Mouse (Mus musculus): ENCODE data around the gene Bmp4. TPM values are rescaled to one million over a fixed set of nuclear protein-coding genes. Genes with fewer than 3 reads are reported as not detected.

The Bmp4 gene
- polyA plus RNA-seq, 1 experiment from 2014 or later = 1.7 TPM

DNA sequence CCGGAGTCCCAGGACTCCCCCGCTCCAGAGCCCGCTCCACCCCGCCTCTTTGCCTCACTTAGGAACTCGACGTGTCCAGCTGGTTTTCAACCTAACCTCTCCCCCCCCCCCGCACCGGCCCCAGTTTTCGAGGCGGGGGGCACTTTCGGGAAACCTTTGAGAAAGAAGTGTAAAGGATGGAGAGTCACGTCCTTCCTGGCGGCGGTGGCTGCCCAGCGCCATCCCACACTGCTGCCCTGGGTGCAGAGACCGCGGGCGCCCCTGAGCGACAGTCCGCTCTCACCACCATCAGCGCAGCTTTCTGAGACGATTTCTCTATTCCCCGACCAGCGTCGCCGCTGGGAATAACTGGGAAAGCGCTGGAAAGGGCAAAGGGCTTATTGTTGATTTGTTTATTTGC, 1.8 kb downstream of the Bmp4 start:
- Histone ChIP-seq H3K4me2 (ENCODE audit: low read length) (peak overlapping the region; percentile 89), H3K9me3 (ENCODE audit: control insufficient read depth, low read length) (no peaks in the 10 kb centered on the region), H3K4me3 (replicated peaks; ENCODE audit: low read depth, low read length) (peak overlapping the region; percentile 47), H3K27me3 (ENCODE audit: control insufficient read depth, insufficient read depth, low read length) (peaks cover 78% of the 10 kb centered on the region), H3K9ac (replicated peaks; ENCODE audit: low read length) (no peak overlapping the region), H3K36me3 (ENCODE audit: control insufficient read depth, insufficient read depth, low read length) (no peaks in the 10 kb centered on the region), H3K4me1 (ENCODE audit: control insufficient read depth, insufficient read depth, low read length) (peaks cover 29% of the 10 kb centered on the region), H3K27ac (replicated peaks; ENCODE audit: low read depth, low read length) (no peak overlapping the region)
- ATAC-seq (ENCODE audit: low FRiP score, low TSS enrichment) (no peak), DNase-seq (peak; percentile 55)
- WGBS = under 1% methylated on average over 27 of the region's 27 CpGs

DNA sequence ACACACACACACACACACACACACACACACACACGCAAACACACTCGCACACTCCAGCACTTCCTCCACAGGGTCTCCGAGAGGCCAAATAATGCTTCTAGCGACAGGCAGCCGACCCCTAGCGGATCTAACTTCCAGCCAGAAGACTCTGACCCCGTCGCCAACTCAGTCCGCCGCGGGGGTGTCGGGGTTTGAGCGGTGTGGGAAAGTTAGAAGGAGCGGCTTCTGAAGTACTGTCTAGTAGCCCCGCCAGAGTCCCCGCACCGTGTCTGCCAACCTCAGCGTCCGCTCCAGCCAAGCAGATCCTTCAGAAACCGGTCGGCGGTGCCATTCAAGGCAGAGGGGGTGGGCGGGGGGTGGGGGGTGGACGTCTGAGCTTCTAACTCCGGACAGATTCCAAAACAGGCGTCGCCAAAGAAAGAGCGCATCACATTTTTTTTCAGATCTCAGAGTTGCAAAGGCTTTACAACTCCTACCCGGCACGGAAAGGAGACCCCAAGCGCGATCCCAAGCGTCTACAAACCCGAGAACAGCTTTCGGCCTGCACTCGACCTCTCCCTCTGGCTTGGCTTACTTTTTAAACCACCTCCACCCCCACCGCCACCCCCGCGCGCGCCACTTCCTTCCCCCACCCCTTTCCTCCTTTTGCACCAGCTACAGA, 2.5 kb downstream of the Bmp4 start:
- Histone ChIP-seq H3K36me3 (ENCODE audit: control insufficient read depth, insufficient read depth, low read length) (no peaks in the 10 kb centered on the region), H3K27me3 (ENCODE audit: control insufficient read depth, insufficient read depth, low read length) (peaks cover 81% of the 10 kb centered on the region), H3K4me3 (replicated peaks; ENCODE audit: low read depth, low read length) (peak overlapping the region; percentile 47), H3K9me3 (ENCODE audit: control insufficient read depth, low read length) (no peaks in the 10 kb centered on the region), H3K4me1 (ENCODE audit: control insufficient read depth, insufficient read depth, low read length) (peaks cover 29% of the 10 kb centered on the region), H3K27ac (replicated peaks; ENCODE audit: low read depth, low read length) (no peak overlapping the region), H3K4me2 (ENCODE audit: low read length) (peak overlapping the region; percentile 89), H3K9ac (replicated peaks; ENCODE audit: low read length) (0 out of 2 replicates have a peak overlapping the region, but pooled peaks have one; percentile 48)
- WGBS = under 1% methylated on average over 41 of the region's 41 CpGs
- 0 out of 2 replicates have a peak, but pooled peaks have one; percentile 7 for ATAC-seq (ENCODE audit: low FRiP score, low TSS enrichment)
- DNase-seq = no peak

DNA sequence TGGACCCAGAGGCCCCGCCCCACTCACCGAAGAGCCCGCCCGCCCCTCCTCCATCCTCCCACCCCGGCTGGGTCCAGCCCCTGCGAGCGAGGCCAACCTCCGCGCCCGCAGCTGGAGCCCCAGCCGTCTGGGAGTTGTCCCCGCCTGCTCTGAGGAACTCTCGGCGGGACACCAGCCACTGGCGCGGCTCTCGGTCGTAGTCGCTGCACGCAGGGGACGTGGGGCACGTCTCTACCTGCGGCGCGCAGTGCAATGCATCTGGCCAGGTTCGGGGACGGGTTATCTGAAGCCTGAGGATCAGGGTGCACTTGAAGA, 3.2 kb downstream of the Bmp4 start:
- Histone ChIP-seq H3K4me1 (ENCODE audit: control insufficient read depth, insufficient read depth, low read length) (peaks cover 29% of the 10 kb centered on the region), H3K27me3 (ENCODE audit: control insufficient read depth, insufficient read depth, low read length) (peaks cover 87% of the 10 kb centered on the region), H3K36me3 (ENCODE audit: control insufficient read depth, insufficient read depth, low read length) (no peaks in the 10 kb centered on the region), H3K4me3 (replicated peaks; ENCODE audit: low read depth, low read length) (peak overlapping the region; percentile 47), H3K4me2 (ENCODE audit: low read length) (peak overlapping the region; percentile 89), H3K9ac (replicated peaks; ENCODE audit: low read length) (peak overlapping the region; percentile 48; the same call in 1 of the 2 replicates), H3K27ac (replicated peaks; ENCODE audit: low read depth, low read length) (no peak overlapping the region), H3K9me3 (ENCODE audit: control insufficient read depth, low read length) (no peaks in the 10 kb centered on the region)
- DNase-seq = peak; percentile 85
- under 1% methylated on average over 27 of the region's 27 CpGs for WGBS
- ATAC-seq (ENCODE audit: low FRiP score, low TSS enrichment) = peak; percentile 81

DNA sequence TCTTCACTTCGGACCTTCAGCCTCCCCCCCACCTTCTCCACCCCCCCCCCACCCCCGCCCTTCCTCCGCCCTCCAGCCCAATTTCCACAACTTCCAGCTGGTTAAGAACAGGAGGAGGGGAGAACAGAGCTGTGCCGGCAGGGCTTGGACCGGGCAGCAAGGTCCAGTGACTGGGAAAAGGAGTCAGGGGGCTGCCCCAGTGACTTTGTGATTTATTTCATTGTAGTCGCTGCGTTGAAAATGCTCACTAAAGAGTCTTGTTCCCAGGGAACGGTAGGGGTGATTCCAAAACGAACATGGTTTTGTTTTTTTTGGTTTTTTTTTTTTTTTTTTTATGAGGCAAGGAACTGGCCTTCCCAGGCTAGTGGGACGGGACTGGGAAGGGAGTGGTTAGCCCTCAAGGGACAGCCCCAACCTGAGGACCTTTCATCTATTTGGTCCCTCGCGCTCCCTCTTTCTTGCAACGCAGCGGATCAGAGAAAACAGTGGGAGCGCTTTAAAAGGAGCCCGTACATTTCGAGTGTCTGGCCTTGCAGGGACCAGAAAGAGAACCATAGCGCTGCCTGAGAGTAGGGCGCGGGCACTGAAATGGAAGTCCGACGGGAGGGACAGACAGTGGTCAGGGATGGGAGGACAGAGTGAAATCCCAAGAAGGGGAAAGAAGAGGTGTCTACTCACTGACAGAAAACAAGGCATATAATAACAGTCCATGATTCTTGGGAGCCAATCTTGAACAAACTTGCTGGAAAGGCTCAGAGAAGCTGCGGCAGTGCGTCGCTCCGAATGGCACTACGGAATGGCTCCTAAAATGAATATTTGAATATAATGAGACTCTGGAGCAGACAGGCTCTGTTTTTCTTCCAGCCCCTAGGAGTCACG, 3.8 kb downstream of the Bmp4 start:
- Histone ChIP-seq H3K4me1 (ENCODE audit: control insufficient read depth, insufficient read depth, low read length) (peaks cover 29% of the 10 kb centered on the region), H3K36me3 (ENCODE audit: control insufficient read depth, insufficient read depth, low read length) (no peaks in the 10 kb centered on the region), H3K27ac (replicated peaks; ENCODE audit: low read depth, low read length) (no peak overlapping the region), H3K4me3 (replicated peaks; ENCODE audit: low read depth, low read length) (peak overlapping the region; percentile 47), H3K9ac (replicated peaks; ENCODE audit: low read length) (peak overlapping the region; percentile 48; the same call in 1 of the 2 replicates), H3K4me2 (ENCODE audit: low read length) (peak overlapping the region; percentile 89), H3K27me3 (ENCODE audit: control insufficient read depth, insufficient read depth, low read length) (peaks cover 89% of the 10 kb centered on the region), H3K9me3 (ENCODE audit: control insufficient read depth, low read length) (no peaks in the 10 kb centered on the region)
- ATAC-seq (ENCODE audit: low FRiP score, low TSS enrichment) (peak; percentile 22; the same call in 1 of the 2 replicates), DNase-seq (peak; percentile 51)
- under 1% methylated on average over 28 of the region's 28 CpGs for WGBS

DNA sequence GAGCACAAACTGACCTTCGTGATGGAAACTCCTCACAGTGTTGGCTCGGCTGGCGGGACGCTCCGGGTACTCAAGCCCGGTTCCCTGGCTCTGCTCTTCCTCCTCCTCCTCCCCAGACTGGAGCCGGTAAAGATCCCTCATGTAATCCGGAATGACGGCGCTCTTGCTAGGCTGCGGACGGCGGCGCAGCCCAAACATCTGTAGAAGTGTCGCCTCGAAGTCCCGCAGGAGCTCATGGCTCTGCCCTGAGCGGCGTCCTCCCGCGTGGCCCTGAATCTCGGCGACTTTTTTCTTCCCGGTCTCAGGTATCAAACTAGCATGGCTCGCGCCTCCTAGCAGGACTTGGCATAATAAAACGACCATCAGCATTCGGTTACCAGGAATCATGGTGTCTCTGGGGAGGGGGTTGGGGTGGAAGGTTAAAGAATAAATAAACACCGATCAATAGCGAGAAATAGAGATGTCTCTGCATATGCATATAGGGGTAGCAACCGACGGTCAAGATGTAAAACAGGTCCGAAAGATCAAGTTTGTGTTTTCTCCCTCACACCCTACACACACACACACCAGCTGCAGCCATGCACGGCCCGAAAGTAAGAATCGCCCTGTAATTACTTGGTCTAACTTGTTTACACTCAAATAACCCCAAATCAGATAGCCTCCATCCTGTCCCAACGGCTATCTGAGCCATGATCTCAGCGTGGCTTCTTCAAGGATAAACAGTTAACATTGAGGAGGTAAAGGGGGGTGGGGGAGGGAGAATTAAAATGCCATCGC, 4.6 kb downstream of the Bmp4 start:
- no peaks in the 10 kb centered on the region for H3K36me3 ChIP-seq (ENCODE audit: control insufficient read depth, insufficient read depth, low read length)
- H3K4me3 ChIP-seq (replicated peaks; ENCODE audit: low read depth, low read length) = peak overlapping the region; percentile 32
- peaks cover 88% of the 10 kb centered on the region for H3K27me3 ChIP-seq (ENCODE audit: control insufficient read depth, insufficient read depth, low read length)
- H3K27ac ChIP-seq (replicated peaks; ENCODE audit: low read depth, low read length) = no peak overlapping the region
- ATAC-seq (ENCODE audit: low FRiP score, low TSS enrichment) (no peak), DNase-seq (peak; percentile 56)
- under 1% methylated on average over 39 of the region's 39 CpGs for WGBS
- H3K9ac ChIP-seq (replicated peaks; ENCODE audit: low read length) = 0 out of 2 replicates have a peak overlapping the region, but pooled peaks have one; percentile 12
- H3K4me1 ChIP-seq (ENCODE audit: control insufficient read depth, insufficient read depth, low read length) = peaks cover 29% of the 10 kb centered on the region
- peak overlapping the region; percentile 89 for H3K4me2 ChIP-seq (ENCODE audit: low read length)
- no peaks in the 10 kb centered on the region for H3K9me3 ChIP-seq (ENCODE audit: control insufficient read depth, low read length)

DNA sequence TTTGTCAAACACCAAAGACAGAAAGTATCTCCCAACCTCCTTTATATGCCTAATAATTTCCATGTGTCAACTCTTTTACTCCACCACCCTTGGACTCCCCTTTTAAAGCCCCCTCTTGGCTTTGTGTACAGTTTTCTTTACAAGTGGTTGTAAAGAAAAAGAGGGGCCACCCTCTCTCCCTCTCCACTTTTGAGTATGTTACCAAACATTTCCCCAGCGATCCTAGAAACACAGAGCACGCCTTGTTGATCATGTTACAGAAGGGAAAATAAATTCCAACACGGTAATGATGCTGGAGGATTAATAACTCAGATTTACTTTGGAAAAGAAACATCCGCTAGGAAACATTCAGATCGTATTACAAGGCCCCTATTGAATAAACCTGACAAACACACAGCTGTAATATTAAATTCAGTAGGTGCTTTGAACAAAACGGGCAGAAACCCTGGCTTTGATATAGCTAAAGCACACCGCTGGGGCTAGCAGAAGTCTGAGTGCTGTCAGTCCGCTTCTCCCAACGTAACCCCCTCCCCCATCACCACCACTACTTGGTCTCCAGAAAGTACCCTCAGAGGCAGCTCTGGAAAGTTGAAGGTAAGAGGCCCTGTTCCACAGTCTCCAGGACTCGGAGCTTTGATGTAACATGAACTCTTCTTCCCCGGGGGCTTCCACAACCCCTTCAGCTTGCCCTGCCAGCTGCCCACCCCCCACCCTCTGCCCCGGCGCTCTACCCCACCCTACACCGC, 5.3 kb downstream of the Bmp4 start:
- H3K4me1 ChIP-seq (ENCODE audit: control insufficient read depth, insufficient read depth, low read length) = peaks cover 30% of the 10 kb centered on the region
- peak overlapping the region; percentile 89 for H3K4me2 ChIP-seq (ENCODE audit: low read length)
- H3K9ac ChIP-seq (replicated peaks; ENCODE audit: low read length) = no peak overlapping the region
- WGBS = 13% methylated on average over 14 of the region's 14 CpGs
- H3K27ac ChIP-seq (replicated peaks; ENCODE audit: low read depth, low read length) = no peak overlapping the region
- DNase-seq (peak; percentile 41), ATAC-seq (ENCODE audit: low FRiP score, low TSS enrichment) (no peak)
- H3K36me3 ChIP-seq (ENCODE audit: control insufficient read depth, insufficient read depth, low read length) = no peaks in the 10 kb centered on the region
- peak overlapping the region; percentile 32 for H3K4me3 ChIP-seq (replicated peaks; ENCODE audit: low read depth, low read length)
- H3K9me3 ChIP-seq (ENCODE audit: control insufficient read depth, low read length) = no peaks in the 10 kb centered on the region
- H3K27me3 ChIP-seq (ENCODE audit: control insufficient read depth, insufficient read depth, low read length) = peaks cover 88% of the 10 kb centered on the region

DNA sequence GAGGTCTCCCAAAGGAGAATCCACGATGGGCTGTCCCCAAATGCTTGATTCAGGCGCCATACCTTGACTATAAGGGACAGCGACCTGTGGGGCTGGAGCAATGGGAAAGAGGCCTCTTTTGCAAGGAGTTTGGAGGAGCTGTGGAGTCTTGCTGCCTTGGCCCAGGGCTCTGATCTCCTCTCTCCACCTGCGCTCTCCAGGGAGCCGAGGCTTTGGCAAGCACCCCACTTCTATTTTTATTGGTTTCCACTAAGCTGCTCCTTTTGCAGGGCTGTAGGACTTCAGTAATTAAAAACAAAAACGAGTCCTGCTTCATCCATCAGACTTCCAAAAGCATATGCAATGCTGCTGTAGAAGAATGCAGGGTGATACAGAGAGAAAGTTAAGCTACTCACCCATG, 9.0 kb downstream of the Bmp4 start:
- Histone ChIP-seq H3K27me3 (ENCODE audit: control insufficient read depth, insufficient read depth, low read length) (peaks cover 68% of the 10 kb centered on the region), H3K27ac (replicated peaks; ENCODE audit: low read depth, low read length) (no peak overlapping the region), H3K4me2 (ENCODE audit: low read length) (no peak overlapping the region), H3K4me3 (replicated peaks; ENCODE audit: low read depth, low read length) (no peak overlapping the region), H3K4me1 (ENCODE audit: control insufficient read depth, insufficient read depth, low read length) (peaks cover 18% of the 10 kb centered on the region), H3K9me3 (ENCODE audit: control insufficient read depth, low read length) (no peaks in the 10 kb centered on the region), H3K36me3 (ENCODE audit: control insufficient read depth, insufficient read depth, low read length) (no peaks in the 10 kb centered on the region), H3K9ac (replicated peaks; ENCODE audit: low read length) (no peak overlapping the region)
- ATAC-seq (ENCODE audit: low FRiP score, low TSS enrichment) = no peak
- WGBS = 30% methylated on average over 6 of the region's 6 CpGs
- DNase-seq = no peak

DNA sequence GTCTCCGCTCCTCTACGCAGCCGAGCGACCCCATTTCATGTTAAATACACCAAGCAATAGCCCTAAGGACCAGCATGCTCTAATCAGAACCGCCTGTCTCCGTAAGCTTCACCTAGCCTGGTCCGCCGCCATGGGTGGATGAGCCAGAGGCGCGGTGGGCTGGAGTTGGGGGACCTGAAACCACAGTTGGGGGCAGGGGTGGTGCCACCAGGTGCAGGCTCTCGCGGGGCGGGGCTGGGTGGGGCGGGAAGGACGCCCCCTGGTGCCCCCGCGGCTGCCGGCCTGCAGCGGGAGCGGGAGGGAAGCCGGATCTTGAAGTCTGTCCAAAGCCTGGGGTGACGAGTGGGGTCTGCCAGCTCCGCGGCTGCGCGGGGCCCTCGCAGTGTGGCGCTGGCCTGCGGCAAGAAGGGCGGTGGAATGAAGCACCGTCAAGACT, 10.2 kb downstream of the Bmp4 start:
- WGBS = 5% methylated on average over 31 of the region's 31 CpGs

More for the DNA sequence above, 10.2 kb downstream of the Bmp4 start:
- H3K4me2 ChIP-seq (ENCODE audit: low read length) = peak overlapping the region; percentile 59
- H3K27ac ChIP-seq (replicated peaks; ENCODE audit: low read depth, low read length) = no peak overlapping the region
- ATAC-seq (ENCODE audit: low FRiP score, low TSS enrichment) = peak; percentile 70; the same call in 1 of the 2 replicates
- H3K9me3 ChIP-seq (ENCODE audit: control insufficient read depth, low read length) = no peaks in the 10 kb centered on the region
- H3K4me1 ChIP-seq (ENCODE audit: control insufficient read depth, insufficient read depth, low read length) = peaks cover 7% of the 10 kb centered on the region; the same call in 1 of the 2 replicates
- DNase-seq = peak; percentile 53
- peak overlapping the region; percentile 43; the same call in 1 of the 2 replicates for H3K9ac ChIP-seq (replicated peaks; ENCODE audit: low read length)
- no peaks in the 10 kb centered on the region for H3K36me3 ChIP-seq (ENCODE audit: control insufficient read depth, insufficient read depth, low read length)
- peaks cover 56% of the 10 kb centered on the region for H3K27me3 ChIP-seq (ENCODE audit: control insufficient read depth, insufficient read depth, low read length)
- peak overlapping the region; percentile 25 for H3K4me3 ChIP-seq (replicated peaks; ENCODE audit: low read depth, low read length)

Measured in midbrain, embryonic 14.5 days (tissue).